Mouse (Mus musculus): ENCODE results near the gene Sez6l2. TPM values are rescaled to one million over a fixed set of nuclear protein-coding genes. Genes with fewer than 3 reads are reported as not detected.
"Not testable (repeated sequence)": the region's sequence is repeated elsewhere in the genome, so short reads cannot be mapped to it uniquely, and the experiment has no call there.

Sez6l2 gene
- polyA plus RNA-seq (2017; shearing (Covaris generic)), result 1 to 10 TPM; 1.5 to 1.8 TPM

- ATAC-seq, result peak; percentile 81
Measured at GRCm38 (mm10) chr7:126949793-126950646, at the start of gene Sez6l2. Gene Sez6l2 (plus strand): TSS chr7:126950563.

- no peak for ATAC-seq
Measured at GRCm38 (mm10) chr7:126905590-126905989, 44.8 kb upstream of the Sez6l2 start.

- ATAC-seq, result no peak
Measured at GRCm38 (mm10) chr7:126914844-126915243, 35.5 kb upstream of the Sez6l2 start.

GRCm38 (mm10) chr7:126918356-126918755, 32.0 kb upstream of the Sez6l2 start:
- not testable (repeated sequence) for ATAC-seq

- ATAC-seq, result no peak
Measured at GRCm38 (mm10) chr7:126919973-126920372, 30.4 kb upstream of the Sez6l2 start.

GRCm38 (mm10) chr7:126921563-126921962, 28.8 kb upstream of the Sez6l2 start:
- ATAC-seq, result no peak

GRCm38 (mm10) chr7:126922624-126923060, 27.7 kb upstream of the Sez6l2 start, which contains the start of gene Tmem219:
Gene Tmem219 (minus strand): TSS chr7:126922917.
- no peak for ATAC-seq

- no peak for ATAC-seq
Measured at GRCm38 (mm10) chr7:126923999-126924398, 26.4 kb upstream of the Sez6l2 start.

- no peak for ATAC-seq
Measured at GRCm38 (mm10) chr7:126926299-126926698, 24.1 kb upstream of the Sez6l2 start.

GRCm38 (mm10) chr7:126928384-126929037, 21.9 kb upstream of the Sez6l2 start, which contains the start of gene Kctd13:
Gene Kctd13 (plus strand): TSS chr7:126928879.
- ATAC-seq, result peak; percentile 94

- peak; percentile 35 for ATAC-seq
Measured at GRCm38 (mm10) chr7:126929046-126929445, 21.3 kb upstream of the Sez6l2 start.

GRCm38 (mm10) chr7:126932652-126933051, 17.7 kb upstream of the Sez6l2 start:
- no peak for ATAC-seq

- no peak for ATAC-seq
Measured at GRCm38 (mm10) chr7:126941171-126941570, 9.2 kb upstream of the Sez6l2 start.

- ATAC-seq, result no peak
Measured at GRCm38 (mm10) chr7:126941801-126942200, 8.6 kb upstream of the Sez6l2 start.

GRCm38 (mm10) chr7:126946530-126946929, 3.8 kb upstream of the Sez6l2 start:
- no peak for ATAC-seq

GRCm38 (mm10) chr7:126948626-126949025, 1.7 kb upstream of the Sez6l2 start:
- no peak for ATAC-seq

- no peak for ATAC-seq
Measured at GRCm38 (mm10) chr7:126949403-126949792, 965 bp upstream of the Sez6l2 start, which contains the start of gene Asphd1. Gene Asphd1 (minus strand): TSS chr7:126949582.

- ATAC-seq, result no peak
Measured at GRCm38 (mm10) chr7:126950647-126951615, 568 bp downstream of the Sez6l2 start.

- no peak for ATAC-seq
Measured at GRCm38 (mm10) chr7:126951741-126952140, 1.4 kb downstream of the Sez6l2 start.

- no peak for ATAC-seq
Measured at GRCm38 (mm10) chr7:126952646-126953045, 2.3 kb downstream of the Sez6l2 start.

GRCm38 (mm10) chr7:126955125-126955524, 4.8 kb downstream of the Sez6l2 start:
- ATAC-seq, result no peak

- ATAC-seq, result no peak
Measured at GRCm38 (mm10) chr7:126959780-126960179, 9.4 kb downstream of the Sez6l2 start.

All from CD4-positive, CD25-positive, alpha-beta regulatory T cell, adult 4 months (primary cell).